Mouse (Mus musculus): ENCODE results near the gene Mtmr12. TPM values are rescaled to one million over a fixed set of nuclear protein-coding genes. Genes with fewer than 3 reads are reported as not detected.

Gene Mtmr12
- 46.9 TPM for polyA plus RNA-seq (2017; shearing (Covaris generic))

DNA sequence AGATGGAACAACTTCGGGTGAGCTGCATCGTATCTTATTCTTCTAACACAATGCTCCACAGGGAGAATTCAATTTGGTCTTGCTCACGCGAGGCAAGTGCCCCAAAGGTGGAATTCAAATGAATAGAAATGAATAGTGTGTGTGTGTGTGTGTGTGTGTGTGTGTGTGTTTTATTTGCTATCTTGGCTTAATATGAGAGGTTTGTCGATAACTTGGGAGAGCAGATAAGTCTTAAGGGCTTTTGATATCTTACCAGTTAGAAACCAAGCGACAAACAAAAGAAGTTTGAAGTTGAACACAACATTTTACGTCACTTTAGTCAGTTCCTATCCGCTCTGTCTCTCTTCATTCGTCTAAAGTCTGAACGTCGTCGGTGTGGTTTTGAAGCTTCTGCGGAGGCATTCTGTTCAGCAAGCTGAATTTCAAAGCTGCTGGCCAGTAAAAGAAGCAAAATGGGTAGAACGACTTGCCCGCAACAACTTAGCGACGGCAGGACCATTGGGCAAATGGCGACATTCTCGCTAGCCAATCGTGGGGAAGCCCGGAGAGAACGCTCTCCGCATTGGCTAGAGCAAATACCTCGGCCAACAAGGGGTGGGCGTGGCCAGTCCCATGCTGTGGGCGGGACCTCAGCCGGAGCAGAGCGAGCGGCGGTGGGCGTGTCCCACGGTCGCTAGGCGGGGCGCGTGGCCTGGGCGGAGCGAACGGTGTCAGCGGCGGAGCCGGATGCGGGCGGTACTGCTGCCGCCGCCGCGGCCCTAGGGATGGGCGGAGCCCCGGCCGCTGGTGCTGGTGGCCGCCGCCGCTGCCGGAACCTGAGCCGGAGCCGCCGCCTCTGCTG is at the start of gene Mtmr12:
TSS of gene Mtmr12 (plus strand) at position 710 of the 841 bp plus-strand sequence.

GRCm38 (mm10) chr15:12321091-12321787 is 116.4 kb downstream of the Mtmr12 start, which contains the start of gene Golph3:
Gene Golph3 (plus strand): TSS chr15:12321450.

DNA sequence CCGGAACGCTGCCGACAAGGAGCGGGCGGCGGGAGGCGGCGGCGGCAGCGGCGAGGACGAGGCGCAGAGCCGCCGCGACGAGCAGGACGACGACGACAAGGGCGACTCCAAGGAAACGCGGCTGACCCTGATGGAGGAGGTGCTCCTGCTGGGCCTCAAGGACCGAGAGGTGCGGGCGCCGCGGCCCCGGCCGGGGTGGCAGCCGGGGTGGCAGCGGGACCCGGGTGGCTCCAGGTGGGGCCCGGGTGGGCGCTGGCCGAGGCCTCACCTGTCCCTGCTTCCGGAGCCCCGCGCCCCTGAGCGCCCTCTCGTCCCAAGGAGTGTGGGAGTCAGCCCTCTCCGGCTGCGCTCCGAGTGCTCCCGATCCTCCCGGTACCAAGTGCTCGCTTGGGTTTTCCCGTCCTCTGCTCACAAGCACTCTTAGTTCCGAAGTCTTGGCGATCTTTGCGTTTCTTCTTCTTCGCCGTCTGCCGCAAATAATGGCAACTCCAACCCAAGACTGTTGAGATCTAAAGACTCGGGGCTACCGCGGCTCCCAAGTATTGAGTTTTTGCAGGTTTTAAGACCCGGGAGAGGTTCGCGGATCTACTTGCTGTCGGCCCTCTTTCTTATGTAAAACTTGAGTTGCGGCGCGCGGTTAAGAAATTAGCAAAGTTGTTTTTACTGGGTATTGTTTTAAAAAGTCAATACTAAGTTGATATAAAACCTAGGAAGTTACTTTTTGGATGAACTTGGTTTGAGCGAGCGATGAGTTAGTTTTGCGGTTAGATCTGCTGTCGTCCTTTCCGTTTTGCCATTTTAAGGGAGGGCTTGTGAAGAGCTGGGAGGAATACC is 117.2 kb downstream of the Mtmr12 start, which contains the start of gene 1810049J17Rik:
TSS of gene 1810049J17Rik (minus strand) at position 112 of the 834 bp plus-strand sequence.

Other genes starting within 250 kb of the Mtmr12 start
- gene Sub1, start 208.0 kb upstream of the Mtmr12 start, polyA plus RNA-seq (2017; shearing (Covaris generic)), result 546 TPM
- 188 TPM for gene Zfr, start 87.2 kb upstream of the Mtmr12 start, polyA plus RNA-seq (2017; shearing (Covaris generic))
- gene Golph3, start 116.4 kb downstream of the Mtmr12 start, polyA plus RNA-seq (2017; shearing (Covaris generic)), result 30.0 TPM
- gene 1810049J17Rik, start 116.9 kb downstream of the Mtmr12 start, polyA plus RNA-seq (2017; shearing (Covaris generic)), result not detected